Mouse (Mus musculus): ENCODE data around the gene Bex6. TPM values are rescaled to one million over a fixed set of nuclear protein-coding genes. Genes with fewer than 3 reads are reported as not detected.
A peak's percentile ranks its signal among the peaks of the same experiment; 100 is the strongest.

Gene Bex6
- polyA plus RNA-seq, 1 experiment from 2014 or later: 1.5 TPM

- no peak overlapping the region for H3K4me3 ChIP-seq (replicated peaks)
- H3K9ac ChIP-seq: no peak overlapping the region
- 79% methylated on average over 2 of the region's 2 CpGs for WGBS (ENCODE audit: insufficient replicate concordance)
- H3K36me3 ChIP-seq: peaks cover 43% of the 10 kb centered on the region
- no peaks in the 10 kb centered on the region for H3K9me3 ChIP-seq (replicated peaks)
- ATAC-seq (ENCODE audit: low read depth): no peak
- peaks cover 14% of the 10 kb centered on the region for H3K4me1 ChIP-seq (replicated peaks)
- no peak for DNase-seq
- no peak overlapping the region for H3K4me2 ChIP-seq
- no peak overlapping the region for H3K27ac ChIP-seq
- no peaks in the 10 kb centered on the region for H3K27me3 ChIP-seq
Measured at GRCm38 (mm10) chr16:32157369-32157768, 22.3 kb upstream of the Bex6 start.

DNA sequence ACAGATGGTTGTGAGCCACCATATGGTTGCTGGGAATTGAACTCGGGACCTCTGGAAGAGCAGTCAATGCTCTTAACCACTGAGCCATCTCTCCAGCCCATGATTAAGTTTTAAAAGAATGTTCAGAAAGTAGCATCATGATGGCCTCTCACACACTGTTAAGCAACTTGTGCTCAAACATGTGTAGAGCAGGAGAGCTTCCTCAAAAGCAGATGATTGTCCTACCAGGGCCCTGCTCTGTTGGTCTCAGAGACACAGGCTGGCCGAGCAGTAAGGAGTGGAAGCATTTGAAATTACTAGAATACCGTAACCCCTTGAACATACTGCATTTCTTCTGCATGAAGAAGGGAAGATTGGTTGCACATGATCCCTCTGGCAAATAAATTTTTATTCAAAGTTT is 20.7 kb upstream of the Bex6 start:
- Histone ChIP-seq H3K27ac (no peak overlapping the region), H3K4me3 (replicated peaks) (no peak overlapping the region), H3K4me1 (replicated peaks) (peaks cover 30% of the 10 kb centered on the region), H3K9me3 (replicated peaks) (no peaks in the 10 kb centered on the region), H3K4me2 (no peak overlapping the region), H3K36me3 (peaks cover 46% of the 10 kb centered on the region), H3K27me3 (no peaks in the 10 kb centered on the region), H3K9ac (no peak overlapping the region)
- no peak for DNase-seq
- WGBS (ENCODE audit: insufficient replicate concordance): 65% methylated on average over 3 of the region's 3 CpGs
- ATAC-seq (ENCODE audit: low read depth): no peak

DNA sequence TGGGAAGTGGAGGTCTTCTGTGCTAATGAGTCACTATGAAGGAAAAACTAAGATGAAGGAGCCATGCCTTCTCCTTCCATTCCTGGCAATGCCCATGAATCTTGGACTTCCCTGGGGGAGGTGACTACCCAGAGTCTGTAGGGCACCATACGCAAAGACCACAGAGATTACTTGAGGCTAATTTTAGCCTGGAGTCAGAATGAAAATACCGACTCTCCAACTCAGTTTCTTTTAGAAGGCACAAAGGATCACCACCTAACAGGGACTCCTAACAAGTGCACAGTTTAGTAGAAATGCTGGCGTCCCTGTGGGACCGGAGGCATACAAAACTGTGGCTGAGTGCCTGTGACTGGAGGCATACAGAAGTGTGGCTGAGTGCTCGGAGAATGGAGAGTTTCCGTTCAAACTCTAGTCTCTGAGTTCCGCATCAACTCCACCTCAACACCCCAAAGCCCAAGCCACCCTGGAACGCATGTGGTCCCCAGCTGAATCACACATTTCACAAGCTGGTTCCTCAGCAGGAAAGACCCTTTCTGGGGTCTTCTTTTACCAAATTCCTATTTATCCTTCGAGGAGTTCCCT is 18.8 kb upstream of the Bex6 start:
- H3K4me3 ChIP-seq (replicated peaks): no peak overlapping the region
- H3K36me3 ChIP-seq: peaks cover 27% of the 10 kb centered on the region
- WGBS (ENCODE audit: insufficient replicate concordance): 72% methylated on average over 9 of the region's 9 CpGs
- no peak for DNase-seq
- no peaks in the 10 kb centered on the region for H3K9me3 ChIP-seq (replicated peaks)
- H3K4me1 ChIP-seq (replicated peaks): peaks cover 49% of the 10 kb centered on the region
- peak overlapping the region; percentile 23 for H3K4me2 ChIP-seq
- H3K27ac ChIP-seq: peak overlapping the region; percentile 32; the same call in 1 of the 2 replicates
- ATAC-seq (ENCODE audit: low read depth): no peak
- no peak overlapping the region for H3K9ac ChIP-seq
- no peaks in the 10 kb centered on the region for H3K27me3 ChIP-seq

GRCm38 (mm10) chr16:32163392-32163791 is 16.2 kb upstream of the Bex6 start:
- WGBS (ENCODE audit: insufficient replicate concordance): 17% methylated on average over 4 of the region's 4 CpGs
- DNase-seq: no peak
- no peaks in the 10 kb centered on the region for H3K27me3 ChIP-seq
- H3K36me3 ChIP-seq: peaks cover 18% of the 10 kb centered on the region
- peak overlapping the region; percentile 75; the same call in 1 of the 2 replicates for H3K27ac ChIP-seq
- ATAC-seq (ENCODE audit: low read depth): no peak
- H3K4me2 ChIP-seq: peak overlapping the region; percentile 93
- H3K9ac ChIP-seq: peak overlapping the region; percentile 82
- peak overlapping the region; percentile 69 for H3K4me3 ChIP-seq (replicated peaks)
- H3K9me3 ChIP-seq (replicated peaks): no peaks in the 10 kb centered on the region
- peaks cover 60% of the 10 kb centered on the region for H3K4me1 ChIP-seq (replicated peaks)

DNA sequence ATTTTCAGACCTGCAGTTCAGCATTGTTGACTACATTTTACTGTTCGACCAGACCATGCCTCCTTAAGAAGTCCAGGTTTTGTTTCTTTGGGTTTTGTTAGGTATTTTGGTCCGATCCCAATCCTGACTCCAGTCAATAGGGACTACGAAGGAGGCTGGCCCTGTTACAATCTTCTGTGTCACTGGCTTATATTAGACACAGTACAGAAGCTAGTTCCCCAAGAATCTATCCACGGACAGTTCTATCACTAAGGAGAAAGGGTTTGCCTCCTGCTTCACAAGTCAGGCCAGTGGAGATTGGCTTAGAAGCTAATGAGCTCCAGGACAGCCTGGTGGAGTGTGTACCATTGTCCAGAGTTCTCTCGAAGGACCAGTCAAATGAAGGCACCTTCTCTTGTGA is 15.7 kb upstream of the Bex6 start:
- no peak for DNase-seq
- Histone ChIP-seq H3K9me3 (replicated peaks) (no peaks in the 10 kb centered on the region), H3K36me3 (peaks cover 18% of the 10 kb centered on the region), H3K4me2 (peak overlapping the region; percentile 93), H3K9ac (peak overlapping the region; percentile 82), H3K27me3 (no peaks in the 10 kb centered on the region), H3K27ac (peak overlapping the region; percentile 75), H3K4me3 (replicated peaks) (peak overlapping the region; percentile 69), H3K4me1 (replicated peaks) (peaks cover 60% of the 10 kb centered on the region)
- WGBS (ENCODE audit: insufficient replicate concordance): 20% methylated on average over 5 of the region's 5 CpGs
- ATAC-seq (ENCODE audit: low read depth): no peak

DNA sequence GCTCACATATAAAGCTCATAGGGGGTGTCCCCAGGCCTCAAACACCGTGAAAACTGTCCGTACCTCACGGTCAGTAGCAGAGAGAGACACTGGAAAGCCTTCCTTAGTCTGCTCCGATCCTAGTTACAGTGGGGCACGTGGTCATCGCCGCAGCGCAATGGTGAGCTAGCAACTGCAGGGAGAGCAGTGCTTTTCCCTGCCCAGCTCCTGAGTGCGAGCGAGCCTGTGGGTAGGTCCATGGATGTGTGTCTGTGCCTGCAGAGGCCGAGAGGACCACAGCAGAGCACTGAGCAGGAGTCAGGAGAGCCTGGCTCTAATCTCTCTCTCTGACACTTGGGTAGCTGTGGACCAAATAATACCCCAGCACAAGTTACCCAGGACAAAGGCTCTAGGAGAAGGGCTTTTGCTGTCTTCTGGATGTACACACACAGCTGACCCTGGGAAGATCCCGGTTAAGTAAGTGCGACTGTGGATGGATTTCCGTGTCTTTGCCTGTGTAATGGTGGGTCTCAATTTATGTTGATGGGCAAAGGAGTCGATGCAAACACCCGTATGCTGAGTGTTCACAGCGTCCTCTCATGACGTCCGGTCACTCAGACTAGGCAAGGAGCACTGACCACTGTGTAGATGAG is 15.1 kb upstream of the Bex6 start:
- Histone ChIP-seq H3K27ac (peak overlapping the region; percentile 75), H3K9me3 (replicated peaks) (no peaks in the 10 kb centered on the region), H3K4me2 (peak overlapping the region; percentile 93), H3K4me3 (replicated peaks) (peak overlapping the region; percentile 69), H3K27me3 (no peaks in the 10 kb centered on the region), H3K4me1 (replicated peaks) (peaks cover 60% of the 10 kb centered on the region), H3K9ac (peak overlapping the region; percentile 82), H3K36me3 (peaks cover 18% of the 10 kb centered on the region)
- WGBS (ENCODE audit: insufficient replicate concordance): 14% methylated on average over 19 of the region's 19 CpGs
- ATAC-seq (ENCODE audit: low read depth) (peak; percentile 52), DNase-seq (no peak)

- peak; percentile 81 for ATAC-seq (ENCODE audit: low read depth)
- Histone ChIP-seq H3K27ac (peak within 1 kb of the TSS; percentile 75), H3K36me3 (peaks cover 16% of the 10 kb centered on the region), H3K9ac (peak within 1 kb of the TSS; percentile 82), H3K9me3 (replicated peaks) (no peaks in the 10 kb centered on the region), H3K4me1 (replicated peaks) (peaks cover 57% of the 10 kb centered on the region), H3K4me3 (replicated peaks) (peak within 1 kb of the TSS; percentile 69), H3K27me3 (no peaks in the 10 kb centered on the region), H3K4me2 (peak within 1 kb of the TSS; percentile 93)
- WGBS (ENCODE audit: insufficient replicate concordance): under 1% methylated on average over 25 of the region's 25 CpGs
- peak; percentile 58 for DNase-seq
Measured at GRCm38 (mm10) chr16:32165281-32165821, 14.3 kb upstream of the Bex6 start, which contains the start of gene Nrros. TSS of gene Nrros (minus strand) at chr16:32165594.

- H3K36me3 ChIP-seq: peaks cover 2% of the 10 kb centered on the region; the same call in 1 of the 2 replicates
- no peaks in the 10 kb centered on the region for H3K27me3 ChIP-seq
- no peaks in the 10 kb centered on the region for H3K9me3 ChIP-seq (replicated peaks)
- ATAC-seq (ENCODE audit: low read depth) (no peak), DNase-seq (no peak)
- no peak overlapping the region for H3K4me2 ChIP-seq
- no peak overlapping the region for H3K4me3 ChIP-seq (replicated peaks)
- WGBS (ENCODE audit: insufficient replicate concordance): 79% methylated on average over 4 of the region's 4 CpGs
- no peak overlapping the region for H3K9ac ChIP-seq
- H3K27ac ChIP-seq: no peak overlapping the region
- peaks cover 39% of the 10 kb centered on the region for H3K4me1 ChIP-seq (replicated peaks)
Measured at GRCm38 (mm10) chr16:32167819-32168545, 11.6 kb upstream of the Bex6 start.

GRCm38 (mm10) chr16:32171031-32171731 is 8.4 kb upstream of the Bex6 start:
- DNase-seq (no peak), ATAC-seq (ENCODE audit: low read depth) (no peak)
- no peaks in the 10 kb centered on the region for H3K36me3 ChIP-seq
- no peaks in the 10 kb centered on the region for H3K9me3 ChIP-seq (replicated peaks)
- no peak overlapping the region for H3K4me3 ChIP-seq (replicated peaks)
- no peak overlapping the region for H3K27ac ChIP-seq
- H3K9ac ChIP-seq: no peak overlapping the region
- WGBS (ENCODE audit: insufficient replicate concordance): 68% methylated on average over 5 of the region's 5 CpGs
- H3K4me2 ChIP-seq: no peak overlapping the region
- no peaks in the 10 kb centered on the region for H3K27me3 ChIP-seq
- H3K4me1 ChIP-seq (replicated peaks): peaks cover 7% of the 10 kb centered on the region

DNA sequence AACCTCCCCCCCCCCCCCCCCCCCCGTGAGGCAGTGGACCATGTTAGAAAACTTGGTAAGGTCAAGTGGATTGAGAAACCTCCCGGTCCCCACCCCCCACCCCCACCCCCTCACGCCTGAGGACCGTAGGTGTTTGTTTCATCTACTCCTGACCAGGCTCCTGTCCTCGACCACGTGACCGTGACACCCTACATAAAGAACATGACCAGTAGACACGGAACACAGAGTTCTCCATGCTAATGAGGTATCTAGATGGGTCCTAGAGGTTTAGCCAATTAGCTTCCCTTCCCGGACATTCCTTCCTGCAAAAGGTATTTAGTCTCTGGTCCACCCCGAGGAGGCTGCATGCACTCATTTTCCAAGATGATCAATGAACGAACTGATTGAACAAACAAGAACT is 6.2 kb upstream of the Bex6 start:
- ATAC-seq (ENCODE audit: low read depth) (no peak), DNase-seq (no peak)
- WGBS (ENCODE audit: insufficient replicate concordance): 70% methylated on average over 10 of the region's 11 CpGs
- Histone ChIP-seq H3K4me3 (replicated peaks) (no peak overlapping the region), H3K9me3 (replicated peaks) (no peaks in the 10 kb centered on the region), H3K27ac (no peak overlapping the region), H3K4me1 (replicated peaks) (peaks cover 20% of the 10 kb centered on the region), H3K27me3 (no peaks in the 10 kb centered on the region), H3K4me2 (no peak overlapping the region), H3K36me3 (no peaks in the 10 kb centered on the region), H3K9ac (no peak overlapping the region)
